Mouse (Mus musculus): ENCODE measurements around the gene Olfr65. TPM values are rescaled to one million over a fixed set of nuclear protein-coding genes. Genes with fewer than 3 reads are reported as not detected.

Olfr65 gene
- not detected in 2 replicates for polyA plus RNA-seq (2015; fragmentation: Nextera tagmentation; extraction: Ambion mirVana)

- 64% methylated on average over 2 of the region's 2 CpGs for WGBS (ENCODE audit: insufficient replicate concordance)
- Histone ChIP-seq H3K27me3 (ENCODE audit: control insufficient read depth, insufficient read depth, low read depth, low read length) (peaks cover 6% of the 10 kb centered on the region), H3K4me3 (ENCODE audit: low read depth, low read length) (no peak within 1 kb of the TSS), H3K9me3 (replicated peaks; ENCODE audit: control insufficient read depth, low read length) (no peaks in the 10 kb centered on the region), H3K9ac (ENCODE audit: low read depth, low read length) (no peak within 1 kb of the TSS), H3K4me1 (ENCODE audit: control insufficient read depth, low read depth, low read length) (no peaks in the 10 kb centered on the region), H3K4me2 (ENCODE audit: low read depth, low read length) (no peak within 1 kb of the TSS), H3K27ac (ENCODE audit: low read length) (no peak within 1 kb of the TSS), H3K36me3 (ENCODE audit: control insufficient read depth, insufficient read depth) (no peaks in the 10 kb centered on the region)
- ATAC-seq (ENCODE audit: low read depth) = no peak
These were observed at the start of gene Olfr65 for GRCm38 (mm10) chr7:103903187-103903586. Gene Olfr65, plus strand, starts transcription at chr7:103903487.

DNA sequence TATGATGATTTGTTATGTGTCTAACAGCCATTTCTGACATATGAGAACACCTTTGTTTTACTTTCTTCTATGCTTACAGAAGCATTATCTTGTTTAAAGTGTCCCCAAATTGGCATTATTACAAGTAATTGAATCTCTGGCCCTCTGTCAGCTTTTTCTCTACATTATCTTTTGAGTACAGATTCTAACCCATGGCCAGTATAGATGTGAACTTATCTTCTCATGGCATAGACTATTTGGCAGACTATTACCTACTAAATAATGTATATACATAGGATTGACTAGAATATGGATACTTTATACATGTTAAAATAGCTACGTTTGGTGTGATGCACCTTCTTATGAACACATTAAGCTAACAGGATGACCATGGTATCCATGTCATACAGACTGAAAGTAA, 48.6 kb upstream of the Olfr65 start:
- Histone ChIP-seq H3K4me3 (ENCODE audit: low read depth, low read length) (no peak overlapping the region), H3K27ac (ENCODE audit: low read length) (peak overlapping the region; percentile 57), H3K4me1 (ENCODE audit: control insufficient read depth, low read depth, low read length) (peaks cover 12% of the 10 kb centered on the region), H3K9ac (ENCODE audit: low read depth, low read length) (no peak overlapping the region; the same call in 1 of the 2 replicates), H3K9me3 (replicated peaks; ENCODE audit: control insufficient read depth, low read length) (no peaks in the 10 kb centered on the region), H3K27me3 (ENCODE audit: control insufficient read depth, insufficient read depth, low read depth, low read length) (no peaks in the 10 kb centered on the region), H3K4me2 (ENCODE audit: low read depth, low read length) (0 out of 2 replicates have a peak overlapping the region, but pooled peaks have one; percentile 17), H3K36me3 (ENCODE audit: control insufficient read depth, insufficient read depth) (no peaks in the 10 kb centered on the region)
- no peak for ATAC-seq (ENCODE audit: low read depth)
- WGBS (ENCODE audit: insufficient replicate concordance) = 50% methylated on average over 1 of the region's 1 CpGs

DNA sequence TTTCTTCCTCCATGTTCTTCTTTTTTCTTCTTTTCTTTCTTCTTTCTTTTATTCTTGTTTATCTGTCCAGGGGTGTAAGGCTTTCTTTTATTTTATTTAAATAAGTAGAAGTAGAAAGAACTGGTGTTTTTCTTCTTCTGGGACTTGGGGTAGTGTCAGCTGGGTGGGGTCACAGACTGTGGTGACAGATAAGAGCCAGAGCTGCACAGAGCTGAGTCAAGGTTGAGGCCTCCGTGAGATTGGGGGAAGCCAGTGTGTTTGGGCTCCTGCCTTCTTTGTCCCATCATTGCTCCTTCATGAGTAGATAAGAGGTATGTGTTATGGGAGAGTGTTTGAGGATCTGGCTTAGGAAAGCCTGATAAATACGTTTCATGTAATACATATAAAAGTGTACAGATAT, 44.2 kb upstream of the Olfr65 start:
- H3K36me3 ChIP-seq (ENCODE audit: control insufficient read depth, insufficient read depth) = no peaks in the 10 kb centered on the region
- peak overlapping the region; percentile 48 for H3K9ac ChIP-seq (ENCODE audit: low read depth, low read length)
- peak overlapping the region; percentile 35 for H3K4me2 ChIP-seq (ENCODE audit: low read depth, low read length)
- peaks cover 28% of the 10 kb centered on the region for H3K4me1 ChIP-seq (ENCODE audit: control insufficient read depth, low read depth, low read length)
- peak; percentile 91 for ATAC-seq (ENCODE audit: low read depth)
- H3K27me3 ChIP-seq (ENCODE audit: control insufficient read depth, insufficient read depth, low read depth, low read length) = no peaks in the 10 kb centered on the region
- peak overlapping the region; percentile 93 for H3K27ac ChIP-seq (ENCODE audit: low read length)
- H3K9me3 ChIP-seq (replicated peaks; ENCODE audit: control insufficient read depth, low read length) = no peaks in the 10 kb centered on the region
- peak overlapping the region; percentile 7; the same call in 1 of the 2 replicates for H3K4me3 ChIP-seq (ENCODE audit: low read depth, low read length)
- 10% methylated on average over 2 of the region's 2 CpGs for whole genome bisulfite sequencing (ENCODE audit: insufficient replicate concordance)

- Histone ChIP-seq H3K9me3 (replicated peaks; ENCODE audit: control insufficient read depth, low read length) (no peaks in the 10 kb centered on the region), H3K27ac (ENCODE audit: low read length) (peak overlapping the region; percentile 99), H3K4me1 (ENCODE audit: control insufficient read depth, low read depth, low read length) (peaks cover 27% of the 10 kb centered on the region), H3K4me3 (ENCODE audit: low read depth, low read length) (peak overlapping the region; percentile 18; the same call in 1 of the 2 replicates), H3K9ac (ENCODE audit: low read depth, low read length) (peak overlapping the region; percentile 73), H3K36me3 (ENCODE audit: control insufficient read depth, insufficient read depth) (no peaks in the 10 kb centered on the region), H3K4me2 (ENCODE audit: low read depth, low read length) (peak overlapping the region; percentile 50), H3K27me3 (ENCODE audit: control insufficient read depth, insufficient read depth, low read depth, low read length) (no peaks in the 10 kb centered on the region)
- 4% methylated on average over 1 of the region's 1 CpGs for WGBS (ENCODE audit: insufficient replicate concordance)
- peak; percentile 79 for ATAC-seq (ENCODE audit: low read depth)
These were observed 42.4 kb upstream of the Olfr65 start for GRCm38 (mm10) chr7:103860855-103861254.

DNA sequence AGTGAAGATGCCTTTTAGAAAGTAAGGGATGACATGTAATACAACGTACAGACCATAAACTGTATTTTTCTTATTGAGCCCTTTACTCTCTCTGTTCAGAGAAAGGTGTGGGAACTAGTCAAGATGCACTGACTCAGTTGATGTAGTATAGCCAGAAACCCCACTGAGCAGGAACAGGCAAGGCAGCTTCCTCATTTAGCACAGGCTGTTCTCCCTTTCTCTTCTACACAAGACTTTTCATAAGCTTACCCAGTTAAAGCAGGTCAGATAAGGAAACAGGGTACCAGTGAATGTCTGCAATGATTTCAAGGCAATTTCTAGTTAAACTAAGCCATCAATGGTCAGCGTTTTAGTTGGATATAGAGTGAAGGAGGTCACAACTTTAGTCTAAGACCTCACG, 41.8 kb upstream of the Olfr65 start:
- peak overlapping the region; percentile 73 for H3K9ac ChIP-seq (ENCODE audit: low read depth, low read length)
- peak overlapping the region; percentile 99 for H3K27ac ChIP-seq (ENCODE audit: low read length)
- 37% methylated on average over 3 of the region's 3 CpGs for WGBS (ENCODE audit: insufficient replicate concordance)
- peaks cover 32% of the 10 kb centered on the region for H3K4me1 ChIP-seq (ENCODE audit: control insufficient read depth, low read depth, low read length)
- H3K4me2 ChIP-seq (ENCODE audit: low read depth, low read length) = peak overlapping the region; percentile 50
- H3K4me3 ChIP-seq (ENCODE audit: low read depth, low read length) = peak overlapping the region; percentile 22; the same call in 1 of the 2 replicates
- no peaks in the 10 kb centered on the region for H3K27me3 ChIP-seq (ENCODE audit: control insufficient read depth, insufficient read depth, low read depth, low read length)
- ATAC-seq (ENCODE audit: low read depth) = no peak
- H3K36me3 ChIP-seq (ENCODE audit: control insufficient read depth, insufficient read depth) = no peaks in the 10 kb centered on the region
- no peaks in the 10 kb centered on the region for H3K9me3 ChIP-seq (replicated peaks; ENCODE audit: control insufficient read depth, low read length)

DNA sequence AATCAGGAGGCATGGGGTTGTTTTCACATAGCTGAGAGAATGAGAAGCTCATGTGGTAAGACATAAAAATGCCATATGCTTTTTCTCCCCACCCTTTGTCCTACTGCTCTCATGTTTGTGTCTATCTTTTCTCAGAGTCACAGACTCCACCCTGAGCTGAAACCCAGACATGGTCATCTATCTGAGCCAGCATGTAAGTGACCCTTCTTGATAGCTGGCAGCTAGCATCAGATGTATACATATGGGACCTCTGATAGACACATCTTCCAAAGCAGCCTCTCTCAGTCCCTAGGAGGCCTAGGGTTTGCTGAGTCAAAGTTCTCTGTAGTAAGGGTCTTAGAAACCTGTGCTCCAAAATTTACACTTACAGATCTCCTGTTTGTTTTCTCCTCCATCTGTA, 37.6 kb upstream of the Olfr65 start:
- H3K4me1 ChIP-seq (ENCODE audit: control insufficient read depth, low read depth, low read length) = peaks cover 44% of the 10 kb centered on the region

DNA sequence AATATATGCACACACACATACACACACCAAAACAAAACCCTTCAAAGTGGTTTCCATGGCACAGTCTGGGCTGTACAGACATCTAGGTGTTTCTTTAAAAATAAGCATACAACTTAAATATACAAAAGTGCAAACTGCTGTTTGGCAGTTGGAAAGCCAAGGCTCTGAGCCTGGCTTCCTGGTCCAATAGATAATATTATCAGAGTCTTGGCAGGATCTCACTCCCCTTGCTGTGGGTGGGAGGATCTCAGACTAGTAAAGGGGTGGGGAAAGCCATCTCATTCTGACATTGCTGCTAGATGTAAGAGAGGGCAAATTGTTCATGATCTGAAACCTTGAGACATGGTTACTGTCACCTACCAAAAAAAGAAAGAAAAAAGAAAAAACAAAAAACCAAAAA, 32.6 kb upstream of the Olfr65 start:
- peak overlapping the region; percentile 20 for H3K4me3 ChIP-seq (ENCODE audit: low read depth, low read length)
- peak overlapping the region; percentile 98 for H3K27ac ChIP-seq (ENCODE audit: low read length)
- no peaks in the 10 kb centered on the region for H3K9me3 ChIP-seq (replicated peaks; ENCODE audit: control insufficient read depth, low read length)
- H3K36me3 ChIP-seq (ENCODE audit: control insufficient read depth, insufficient read depth) = no peaks in the 10 kb centered on the region
- H3K4me2 ChIP-seq (ENCODE audit: low read depth, low read length) = peak overlapping the region; percentile 52
- peaks cover 46% of the 10 kb centered on the region for H3K4me1 ChIP-seq (ENCODE audit: control insufficient read depth, low read depth, low read length)
- no peaks in the 10 kb centered on the region for H3K27me3 ChIP-seq (ENCODE audit: control insufficient read depth, insufficient read depth, low read depth, low read length)
- peak overlapping the region; percentile 69 for H3K9ac ChIP-seq (ENCODE audit: low read depth, low read length)
- peak; percentile 87 for ATAC-seq (ENCODE audit: low read depth)

More for the DNA sequence above, 37.6 kb upstream of the Olfr65 start:
- Histone ChIP-seq H3K9ac (ENCODE audit: low read depth, low read length) (peak overlapping the region; percentile 67), H3K4me2 (ENCODE audit: low read depth, low read length) (peak overlapping the region; percentile 52), H3K36me3 (ENCODE audit: control insufficient read depth, insufficient read depth) (no peaks in the 10 kb centered on the region), H3K9me3 (replicated peaks; ENCODE audit: control insufficient read depth, low read length) (no peaks in the 10 kb centered on the region), H3K27me3 (ENCODE audit: control insufficient read depth, insufficient read depth, low read depth, low read length) (no peaks in the 10 kb centered on the region), H3K4me3 (ENCODE audit: low read depth, low read length) (no peak overlapping the region), H3K27ac (ENCODE audit: low read length) (peak overlapping the region; percentile 98)
- peak; percentile 90 for ATAC-seq (ENCODE audit: low read depth)

GRCm38 (mm10) chr7:103873064-103873463, 30.2 kb upstream of the Olfr65 start:
- 0% methylated on average over 1 of the region's 1 CpGs for WGBS (ENCODE audit: insufficient replicate concordance)
- no peak for ATAC-seq (ENCODE audit: low read depth)
- Histone ChIP-seq H3K4me3 (ENCODE audit: low read depth, low read length) (no peak overlapping the region), H3K27ac (ENCODE audit: low read length) (peak overlapping the region; percentile 95), H3K9me3 (replicated peaks; ENCODE audit: control insufficient read depth, low read length) (no peaks in the 10 kb centered on the region), H3K4me1 (ENCODE audit: control insufficient read depth, low read depth, low read length) (peaks cover 49% of the 10 kb centered on the region), H3K4me2 (ENCODE audit: low read depth, low read length) (peak overlapping the region; percentile 55), H3K27me3 (ENCODE audit: control insufficient read depth, insufficient read depth, low read depth, low read length) (no peaks in the 10 kb centered on the region), H3K36me3 (ENCODE audit: control insufficient read depth, insufficient read depth) (no peaks in the 10 kb centered on the region), H3K9ac (ENCODE audit: low read depth, low read length) (peak overlapping the region; percentile 69)

GRCm38 (mm10) chr7:103874451-103874850, 28.8 kb upstream of the Olfr65 start:
- no peaks in the 10 kb centered on the region for H3K27me3 ChIP-seq (ENCODE audit: control insufficient read depth, insufficient read depth, low read depth, low read length)
- peaks cover 47% of the 10 kb centered on the region for H3K4me1 ChIP-seq (ENCODE audit: control insufficient read depth, low read depth, low read length)
- H3K36me3 ChIP-seq (ENCODE audit: control insufficient read depth, insufficient read depth) = no peaks in the 10 kb centered on the region
- peak overlapping the region; percentile 35; the same call in 1 of the 2 replicates for H3K4me2 ChIP-seq (ENCODE audit: low read depth, low read length)
- peak overlapping the region; percentile 90 for H3K27ac ChIP-seq (ENCODE audit: low read length)
- no peak for ATAC-seq (ENCODE audit: low read depth)
- H3K9me3 ChIP-seq (replicated peaks; ENCODE audit: control insufficient read depth, low read length) = no peaks in the 10 kb centered on the region
- WGBS (ENCODE audit: insufficient replicate concordance) = 20% methylated on average over 5 of the region's 5 CpGs
- H3K9ac ChIP-seq (ENCODE audit: low read depth, low read length) = peak overlapping the region; percentile 56
- no peak overlapping the region for H3K4me3 ChIP-seq (ENCODE audit: low read depth, low read length)

All from liver, embryonic 16.5 days (tissue).